Mouse (Mus musculus) lung, adult 2 months (tissue): ENCODE data around the gene Tpcn1. TPM values are rescaled to one million over a fixed set of nuclear protein-coding genes. Genes with fewer than 3 reads are reported as not detected.

ENCODE experiments used
- DNase-seq: peaks from one replicate; pipeline ENCODE4 v3.0.0; 2022
- H3K4me1 ChIP-seq: fragments of 200-500 bp; 2 replicates; pipeline ENCODE4 v1.6.1; 2011; ENCODE audit warnings: low read length; ENCODE audit not compliant: control insufficient read depth, insufficient read depth
- H3K4me3 ChIP-seq: fragments of 200-500 bp; replicated peaks from 2 replicates; pipeline ENCODE3; 2011; ENCODE audit warnings: low read depth, mild to moderate bottlenecking, control low read depth, low read length; ENCODE audit errors: extremely low read depth
- CTCF ChIP-seq: fragments of 200-500 bp; IDR thresholded peaks from 2 replicates; pipeline ENCODE4 v1.5.1; 2011; ENCODE audit warnings: mild to moderate bottlenecking, low read length, control low read depth; ENCODE audit not compliant: insufficient read depth
- POLR2A ChIP-seq: fragments of 200-500 bp; IDR thresholded peaks from 2 replicates; pipeline ENCODE4 v1.6.1; 2011; ENCODE audit warnings: low read depth, mild to moderate bottlenecking, control low read depth, low read length, borderline replicate concordance; ENCODE audit errors: extremely low read depth
- WGBS: fragments of 180-500 bp; shearing (Covaris S2); methylation state at CpG from one replicate; pipeline ENCODE4 v1.1.7; 2018; 5-methylcytosine and 5-hydroxymethylcytosine counted together
- polyA plus RNA-seq: library from polyadenylated mRNA; depleted of rRNA; stranded (reverse); fragments of >200 nt; gene quantifications from 2 replicates; pipeline ENCODE4 v1.2.3, GENCODE M21; 2012

Tpcn1 gene
- polyA plus RNA-seq, 1 experiment, result 89.2 TPM

GRCm38 (mm10) chr5:120565171-120565905 is 23.1 kb downstream of the Tpcn1 start:
- 64% methylated on average over 15 of the region's 15 CpGs for WGBS
- Histone ChIP-seq H3K4me3 (no peak overlapping the region), H3K4me1 (peaks cover 32% of the 10 kb centered on the region)
- TF ChIP-seq POLR2A, result no peak
- no peak for TF ChIP-seq CTCF
- no peak for DNase-seq

GRCm38 (mm10) chr5:120563914-120564311 is 24.6 kb downstream of the Tpcn1 start:
- Histone ChIP-seq H3K4me1 (peaks cover 32% of the 10 kb centered on the region), H3K4me3 (no peak overlapping the region)

GRCm38 (mm10) chr5:120562956-120563913 is 25.2 kb downstream of the Tpcn1 start:
- no peak for TF ChIP-seq CTCF
- TF ChIP-seq POLR2A, result no peak
- 33% methylated on average over 28 of the region's 28 CpGs for WGBS
- Histone ChIP-seq H3K4me1 (peaks cover 32% of the 10 kb centered on the region), H3K4me3 (no peak overlapping the region)
- peak; percentile 49 for DNase-seq

More at GRCm38 (mm10) chr5:120563914-120564311, 24.6 kb downstream of the Tpcn1 start:
- no peak for TF ChIP-seq POLR2A
- no peak for TF ChIP-seq CTCF
- WGBS, result 35% methylated on average over 4 of the region's 4 CpGs
- DNase-seq, result no peak

- H3K4me3 ChIP-seq, result no peak overlapping the region
- DNase-seq, result peak; percentile 52
- WGBS, result 22% methylated on average over 16 of the region's 16 CpGs
- H3K4me1 ChIP-seq, result peaks cover 18% of the 10 kb centered on the region
- TF ChIP-seq CTCF (no peak), POLR2A (no peak)
These were observed 27.7 kb downstream of the Tpcn1 start for GRCm38 (mm10) chr5:120560616-120561311.

GRCm38 (mm10) chr5:120560129-120560615 is 28.3 kb downstream of the Tpcn1 start:
- TF ChIP-seq CTCF (no peak), POLR2A (no peak)
- H3K4me3 ChIP-seq, result no peak overlapping the region
- WGBS, result 72% methylated on average over 9 of the region's 9 CpGs

GRCm38 (mm10) chr5:120558762-120559161 is 29.7 kb downstream of the Tpcn1 start:
- 63% methylated on average over 14 of the region's 14 CpGs for WGBS
- DNase-seq, result no peak
- Histone ChIP-seq H3K4me3 (no peak overlapping the region), H3K4me1 (peaks cover 13% of the 10 kb centered on the region)
- TF ChIP-seq CTCF (no peak), POLR2A (no peak)

More at GRCm38 (mm10) chr5:120560129-120560615, 28.3 kb downstream of the Tpcn1 start:
- peaks cover 16% of the 10 kb centered on the region for H3K4me1 ChIP-seq
- no peak for DNase-seq

GRCm38 (mm10) chr5:120558041-120558440 is 30.4 kb downstream of the Tpcn1 start:
- WGBS, result 73% methylated on average over 8 of the region's 8 CpGs
- peaks cover 7% of the 10 kb centered on the region for H3K4me1 ChIP-seq
- no peak overlapping the region for H3K4me3 ChIP-seq
- TF ChIP-seq POLR2A, result no peak
- TF ChIP-seq CTCF, result no peak
- no peak for DNase-seq

GRCm38 (mm10) chr5:120555871-120556270 is 32.6 kb downstream of the Tpcn1 start:
- no peak for DNase-seq
- TF ChIP-seq POLR2A, result no peak
- no peak for TF ChIP-seq CTCF
- no peaks in the 10 kb centered on the region for H3K4me1 ChIP-seq
- 90% methylated on average over 24 of the region's 24 CpGs for WGBS
- no peak overlapping the region for H3K4me3 ChIP-seq

- 99% methylated on average over 5 of the region's 5 CpGs for WGBS
- DNase-seq, result no peak
- H3K4me1 ChIP-seq, result no peaks in the 10 kb centered on the region
- TF ChIP-seq POLR2A, result no peak
- TF ChIP-seq CTCF, result no peak
- no peak overlapping the region for H3K4me3 ChIP-seq
These were observed 37.8 kb downstream of the Tpcn1 start for GRCm38 (mm10) chr5:120550673-120551072.
